Mouse (Mus musculus) layer of hippocampus, postnatal 14 days (tissue): ENCODE data around the gene Tmem91. TPM values are rescaled to one million over a fixed set of nuclear protein-coding genes. Genes with fewer than 3 reads are reported as not detected.
"Not testable (repeated sequence)": the region's sequence is repeated elsewhere in the genome, so short reads cannot be mapped to it uniquely, and the experiment has no call there.

Source experiments
- DNase-seq, 2 experiments: peaks; one replicate each; pipeline ENCODE4 v3.0.0; 2021 to 2022; ENCODE audit warnings: low spot score in 2 of 2, mixed read lengths in 1 of 2
- long read RNA-seq, 2 experiments: library from polyadenylated mRNA; stranded (forward); transcript quantifications; one replicate each; pipeline ENCODE4 v2.0.0; 2021
- total RNA-seq, 2 experiments: library from RNA; stranded (reverse); gene quantifications; 2 replicates each; pipeline ENCODE4 v1.2.3; 2021

Gene Tmem91
- 10 to 100 TPM; 16.4 to 29.3 TPM for total RNA-seq
- long read RNA-seq, experiment 1, partial matches to known transcripts: 0 of 11 reads
- long read RNA-seq, experiment 1, other reads (novel, unspliced or antisense): 10 of 11 reads
- long read RNA-seq, experiment 2, partial matches to known transcripts: 0 of 22 reads
- long read RNA-seq, experiment 2, other reads (novel, unspliced or antisense): 15 of 22 reads

GRCm38 (mm10) chr7:25674719-25675300 lies at the start of gene Tmem91:
Tmem91 (minus strand) TSS chr7:25675166.
- DNase-seq: no peak

- not testable (repeated sequence) for DNase-seq
These were observed 46.8 kb upstream of the Tmem91 start for GRCm38 (mm10) chr7:25721776-25722175.

GRCm38 (mm10) chr7:25720760-25721159 lies 45.8 kb upstream of the Tmem91 start:
- DNase-seq: no peak

GRCm38 (mm10) chr7:25719761-25720610 lies 45.0 kb upstream of the Tmem91 start:
- peak; percentile 77 to 82 for DNase-seq

GRCm38 (mm10) chr7:25718788-25719417 lies 43.9 kb upstream of the Tmem91 start, which contains the start of gene Ccdc97:
Ccdc97 (minus strand) TSS chr7:25719088.
- DNase-seq: peak; percentile 95 to 97

- DNase-seq: no peak
These were observed 42.5 kb upstream of the Tmem91 start for GRCm38 (mm10) chr7:25717478-25717877.

GRCm38 (mm10) chr7:25715731-25716271 lies 40.8 kb upstream of the Tmem91 start:
- DNase-seq: peak; percentile 62 to 70

GRCm38 (mm10) chr7:25714581-25714980 lies 39.6 kb upstream of the Tmem91 start:
- DNase-seq: no peak

GRCm38 (mm10) chr7:25712801-25713200 lies 37.8 kb upstream of the Tmem91 start:
- no peak for DNase-seq

- DNase-seq: no peak
These were observed 36.8 kb upstream of the Tmem91 start for GRCm38 (mm10) chr7:25711731-25712197.

GRCm38 (mm10) chr7:25711165-25711564 lies 36.2 kb upstream of the Tmem91 start:
- no peak for DNase-seq

- no peak for DNase-seq
These were observed 35.7 kb upstream of the Tmem91 start for GRCm38 (mm10) chr7:25710519-25711130.

- peak in 1 of 2 experiments; percentile 53 for DNase-seq
These were observed 35.0 kb upstream of the Tmem91 start for GRCm38 (mm10) chr7:25709961-25710360.

- no peak for DNase-seq
These were observed 32.8 kb upstream of the Tmem91 start for GRCm38 (mm10) chr7:25707581-25708292.

- no peak for DNase-seq
These were observed 31.7 kb upstream of the Tmem91 start for GRCm38 (mm10) chr7:25706578-25707170.

- DNase-seq: no peak
These were observed 30.9 kb upstream of the Tmem91 start for GRCm38 (mm10) chr7:25705801-25706251.

GRCm38 (mm10) chr7:25704716-25705364 lies 29.9 kb upstream of the Tmem91 start:
- DNase-seq: no peak

GRCm38 (mm10) chr7:25703793-25704494 lies 29.0 kb upstream of the Tmem91 start:
- DNase-seq: no peak
